Mouse (Mus musculus): Measurements from ENCODE around the gene Fgfr2.

DNA sequence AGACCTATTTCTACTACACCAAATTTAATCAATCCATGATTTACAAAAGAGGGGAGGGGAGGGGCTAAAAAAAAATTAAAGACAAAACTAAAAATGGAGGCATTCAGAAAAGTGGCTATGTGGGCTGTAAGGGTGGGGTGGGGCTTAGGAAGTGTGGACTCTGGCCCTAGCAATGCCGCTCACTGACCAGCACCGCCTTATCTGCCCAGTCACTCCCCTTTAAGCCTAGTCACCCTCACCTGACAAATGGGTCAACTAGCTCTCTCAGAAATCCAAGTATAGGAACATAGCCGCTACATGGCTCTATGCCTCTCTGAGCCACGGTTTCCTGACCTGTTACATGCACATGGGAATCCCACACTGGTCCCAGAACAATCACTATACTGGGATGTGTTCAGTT is 336.1 kb downstream of the Fgfr2 start:
- TF ChIP-seq CTCF (conservative IDR thresholded peaks at IDR 0.05; ENCODE audit: low read length) (no peak), NANOG (IDR thresholded peaks at IDR 0.05; ENCODE audit: borderline replicate concordance, low read length) (no peak)

All from E14TG2a.4 (cell line).